Mouse (Mus musculus) thymus, postnatal 4 days (tissue): ENCODE data around the gene Actrt3.

Experiments
- DNase-seq: peaks from one replicate; pipeline ENCODE4 v3.0.0; 2021

The Actrt3 gene

GRCm38 (mm10) chr3:30599711-30600545 lies at the start of gene Actrt3:
Gene Actrt3 (minus strand): TSS chr3:30599939.
- peak; percentile 61 for DNase-seq

GRCm38 (mm10) chr3:30648466-30648865 lies 48.7 kb upstream of the Actrt3 start:
- no peak for DNase-seq

GRCm38 (mm10) chr3:30647440-30648090 lies 47.8 kb upstream of the Actrt3 start, which contains the start of gene Lrrc34:
Gene Lrrc34 (minus strand): TSS chr3:30647869.
- DNase-seq: peak; percentile 14

GRCm38 (mm10) chr3:30646761-30647160 lies 47.0 kb upstream of the Actrt3 start:
- DNase-seq: no peak

GRCm38 (mm10) chr3:30644207-30644606 lies 44.5 kb upstream of the Actrt3 start, which contains the start of gene Lrriq4:
Gene Lrriq4 (plus strand): TSS chr3:30644507.
- no peak for DNase-seq

GRCm38 (mm10) chr3:30635629-30636028 lies 35.9 kb upstream of the Actrt3 start:
- DNase-seq: peak; percentile 32

GRCm38 (mm10) chr3:30633681-30634080 lies 33.9 kb upstream of the Actrt3 start:
- no peak for DNase-seq

GRCm38 (mm10) chr3:30620132-30620531 lies 20.4 kb upstream of the Actrt3 start:
- DNase-seq: no peak

GRCm38 (mm10) chr3:30610930-30611329 lies 11.2 kb upstream of the Actrt3 start:
- DNase-seq: peak; percentile 48

- no peak for DNase-seq
These were observed 9.3 kb upstream of the Actrt3 start for GRCm38 (mm10) chr3:30608999-30609398.

GRCm38 (mm10) chr3:30603256-30603655 lies 3.5 kb upstream of the Actrt3 start:
- no peak for DNase-seq

GRCm38 (mm10) chr3:30602740-30603098 lies 3.0 kb upstream of the Actrt3 start:
- no peak for DNase-seq

GRCm38 (mm10) chr3:30602065-30602739 lies 2.5 kb upstream of the Actrt3 start, which contains the start of gene Mynn:
Gene Mynn (plus strand): TSS chr3:30602065.
- peak; percentile 97 for DNase-seq

GRCm38 (mm10) chr3:30601610-30602064 lies 1.9 kb upstream of the Actrt3 start:
- no peak for DNase-seq

GRCm38 (mm10) chr3:30601175-30601574 lies 1.4 kb upstream of the Actrt3 start:
- DNase-seq: peak; percentile 90

- peak; percentile 49 for DNase-seq
These were observed 978 bp upstream of the Actrt3 start for GRCm38 (mm10) chr3:30600717-30601116.

GRCm38 (mm10) chr3:30597271-30597670 lies 2.5 kb downstream of the Actrt3 start:
- no peak for DNase-seq

- DNase-seq: peak; percentile 37
These were observed 4.5 kb downstream of the Actrt3 start for GRCm38 (mm10) chr3:30595111-30595832.

- peak; percentile 50 for DNase-seq
These were observed 5.8 kb downstream of the Actrt3 start for GRCm38 (mm10) chr3:30593719-30594485.

- DNase-seq: peak; percentile 21
These were observed 7.3 kb downstream of the Actrt3 start for GRCm38 (mm10) chr3:30592418-30592853.

GRCm38 (mm10) chr3:30588865-30589264 lies 10.9 kb downstream of the Actrt3 start:
- DNase-seq: no peak

- DNase-seq: no peak
These were observed 26.2 kb downstream of the Actrt3 start for GRCm38 (mm10) chr3:30573549-30573948.
